Mouse (Mus musculus) heart, postnatal 4 days (tissue): Measurements from ENCODE around the gene Cdc34. TPM values are rescaled to one million over a fixed set of nuclear protein-coding genes. Genes with fewer than 3 reads are reported as not detected.

Experiments
- DNase-seq: peaks from one replicate; pipeline ENCODE4 v3.0.0; 2021
- total RNA-seq, 2 experiments: library from RNA; stranded (reverse); gene quantifications; 2 replicates each; pipeline ENCODE4 v1.2.3; 2021

Cdc34 gene
- total RNA-seq = 100 to 1,000 TPM; 134 to 145 TPM

DNA sequence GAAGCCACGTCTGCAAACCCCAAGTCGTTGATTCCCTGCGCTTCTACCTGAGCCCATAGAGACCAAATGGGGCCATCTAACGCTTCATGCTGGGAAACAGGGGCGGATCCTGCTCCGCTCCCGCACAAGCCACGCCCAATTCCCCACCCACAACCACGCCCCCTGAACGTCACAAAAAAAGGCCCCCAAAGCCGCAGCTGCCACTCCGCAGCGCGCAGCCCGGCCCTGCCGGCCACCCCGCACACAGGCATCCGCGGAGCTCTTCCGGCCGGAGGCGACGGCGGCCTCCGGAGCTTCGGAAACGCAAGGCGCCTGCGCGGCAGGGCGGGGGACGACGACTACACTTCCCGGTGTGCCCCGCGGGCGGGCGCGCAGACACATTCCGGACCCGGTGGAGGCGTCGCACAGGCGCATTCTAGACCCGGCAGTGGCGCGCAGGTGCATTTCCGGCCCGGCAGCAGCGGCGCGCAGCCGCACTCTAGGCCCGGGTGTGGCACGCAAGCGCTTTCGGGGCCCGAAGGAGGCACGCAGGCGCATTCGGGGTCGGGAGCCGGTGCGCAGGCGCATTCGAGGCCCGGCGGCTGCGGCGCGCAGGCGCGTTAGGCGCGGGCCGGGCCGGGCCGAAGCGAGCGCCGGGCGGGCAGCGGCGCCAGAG lies at the start of gene Cdc34:
Cdc34 (plus strand) TSS at position 605 of the 655 bp plus-strand sequence.
- peak; percentile 99 for DNase-seq

DNA sequence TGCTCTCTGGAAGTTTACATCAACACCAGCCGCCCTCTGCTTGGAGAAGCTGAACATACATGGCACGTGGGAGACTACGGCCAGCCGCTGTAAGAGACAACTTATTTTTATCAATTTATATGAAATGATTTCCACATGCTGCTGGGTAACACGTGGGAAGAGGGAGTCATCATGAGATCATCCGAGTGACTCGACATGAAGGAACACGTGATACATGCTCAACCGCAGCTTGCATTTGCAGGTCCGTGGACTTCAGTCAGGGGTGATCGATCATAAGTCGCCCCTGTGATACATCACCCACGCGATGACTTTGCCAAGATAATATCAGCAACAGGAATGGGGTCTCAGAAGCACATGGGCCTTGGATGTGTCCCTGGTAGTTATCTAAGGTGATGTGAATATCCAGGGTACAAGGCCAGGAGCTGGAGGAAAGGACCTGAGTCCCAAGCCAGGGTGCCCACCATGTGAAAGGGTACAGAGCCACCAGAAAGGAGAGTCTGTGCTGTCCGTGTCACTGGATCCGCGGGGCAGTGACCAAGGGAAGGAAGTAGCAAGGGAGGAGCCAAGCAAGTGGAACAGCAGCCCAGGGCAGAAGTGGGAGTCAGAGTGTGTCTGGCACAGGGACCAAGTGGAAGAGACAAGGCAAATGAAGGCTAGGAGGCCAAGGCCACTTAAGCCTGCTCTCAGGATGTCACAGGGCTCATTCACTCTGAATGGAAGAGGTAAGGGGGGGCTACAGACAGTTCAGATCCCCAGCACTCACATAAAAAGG lies 48.8 kb upstream of the Cdc34 start:
- no peak for DNase-seq

DNA sequence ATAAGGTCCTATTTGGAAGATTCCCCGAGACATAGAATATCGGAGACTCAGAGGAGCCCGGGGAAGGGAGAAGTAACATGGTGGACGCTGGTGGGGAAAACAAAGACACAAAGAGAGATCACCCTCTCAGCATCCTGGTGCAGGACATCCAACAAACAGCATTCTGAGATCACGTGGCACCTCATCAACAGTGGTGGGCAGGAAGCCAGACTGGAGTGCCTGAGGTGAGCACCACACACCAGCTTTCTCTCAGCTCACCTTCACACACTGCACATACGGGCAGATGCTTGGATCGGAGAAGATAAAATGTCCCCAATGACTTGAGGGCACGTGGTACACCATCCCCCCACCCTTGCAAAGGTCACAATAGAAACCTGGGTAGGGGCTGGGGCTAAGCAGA lies 45.7 kb upstream of the Cdc34 start:
- no peak for DNase-seq

DNA sequence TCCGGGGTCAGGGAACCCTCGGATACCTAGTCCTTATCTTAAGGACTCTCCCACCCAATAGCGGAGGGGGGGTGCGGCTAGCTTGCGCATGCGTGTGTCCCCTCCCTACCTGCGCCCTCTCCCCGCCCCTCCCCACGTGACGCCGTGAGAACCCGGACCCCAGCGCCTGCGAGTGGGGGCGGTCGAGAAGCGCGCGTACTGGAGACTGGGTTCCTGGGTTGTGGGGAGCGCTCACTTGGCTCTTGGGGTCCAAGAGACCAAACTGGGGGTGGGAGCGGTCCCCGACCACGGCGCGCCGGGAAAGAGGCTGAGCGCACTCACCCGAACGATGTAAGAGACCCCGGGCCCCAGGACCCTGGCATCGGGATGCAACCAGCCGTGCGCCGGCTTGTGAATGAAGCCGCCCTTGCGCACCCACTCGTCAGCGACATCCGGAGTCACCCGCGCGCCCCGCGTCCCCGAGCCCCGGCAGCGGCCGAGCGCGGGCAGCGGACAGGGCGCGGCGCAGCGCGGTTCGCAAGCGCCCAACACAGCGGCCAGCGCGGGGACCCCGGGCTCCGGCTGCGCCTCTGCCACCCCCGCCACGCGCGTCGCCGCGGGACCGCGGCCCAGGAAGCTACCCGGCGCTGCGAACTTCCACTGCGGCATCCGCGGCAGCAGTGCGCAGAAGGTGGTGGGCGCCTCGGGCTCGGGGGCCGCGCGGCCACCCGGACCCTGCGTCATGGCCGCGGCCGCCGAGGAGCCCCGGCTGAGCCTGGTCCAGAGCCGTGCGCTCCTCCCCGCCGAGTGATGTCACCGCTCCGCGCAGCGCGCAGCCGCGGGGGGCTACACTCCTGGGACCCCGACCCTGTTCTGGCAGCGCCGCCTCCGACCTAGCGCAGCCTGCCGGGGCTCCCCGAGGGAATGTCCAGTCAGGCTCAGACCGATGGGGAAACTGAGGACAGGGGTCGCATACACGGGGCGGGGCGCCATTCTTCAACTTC lies 44.6 kb upstream of the Cdc34 start, which contains the start of gene Shc2:
Shc2 (minus strand) TSS at position 791 of the 983 bp plus-strand sequence.
- DNase-seq = peak; percentile 41

DNA sequence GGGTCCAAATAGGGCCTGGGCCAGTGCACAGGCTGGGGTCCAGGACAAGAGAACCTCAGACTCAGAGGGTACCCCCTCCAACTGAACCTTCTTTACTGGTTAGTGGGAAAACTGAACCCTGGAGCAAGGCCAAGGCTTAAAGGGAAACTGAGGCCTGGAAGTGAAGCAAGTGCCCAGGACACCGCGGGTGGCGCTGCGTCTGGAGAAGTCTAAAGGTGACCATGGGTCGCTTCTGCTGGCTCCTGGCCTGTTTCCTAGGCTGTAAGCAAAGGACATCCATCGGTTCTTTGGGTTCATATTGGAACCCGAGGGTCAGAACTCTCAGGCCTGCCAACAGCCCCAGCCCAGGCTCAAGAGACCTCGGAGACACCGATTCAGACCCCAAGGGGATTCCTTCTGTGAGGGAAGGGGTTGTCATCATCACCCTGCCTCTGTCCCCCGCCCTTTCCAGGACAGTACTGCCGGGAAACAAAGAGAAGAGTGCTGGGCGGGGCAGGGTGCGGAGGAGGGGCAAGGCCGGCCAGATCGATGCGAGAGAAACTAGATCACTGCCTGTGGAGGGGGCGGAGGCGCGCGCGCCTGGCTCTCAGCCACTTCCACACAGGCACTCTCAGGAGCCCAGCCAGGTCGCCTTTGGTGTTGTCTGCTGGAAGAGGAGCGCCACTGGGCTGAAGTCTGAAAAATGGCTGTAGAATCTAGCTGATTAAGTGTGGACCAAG lies 43.4 kb upstream of the Cdc34 start:
- peak; percentile 40 for DNase-seq

DNA sequence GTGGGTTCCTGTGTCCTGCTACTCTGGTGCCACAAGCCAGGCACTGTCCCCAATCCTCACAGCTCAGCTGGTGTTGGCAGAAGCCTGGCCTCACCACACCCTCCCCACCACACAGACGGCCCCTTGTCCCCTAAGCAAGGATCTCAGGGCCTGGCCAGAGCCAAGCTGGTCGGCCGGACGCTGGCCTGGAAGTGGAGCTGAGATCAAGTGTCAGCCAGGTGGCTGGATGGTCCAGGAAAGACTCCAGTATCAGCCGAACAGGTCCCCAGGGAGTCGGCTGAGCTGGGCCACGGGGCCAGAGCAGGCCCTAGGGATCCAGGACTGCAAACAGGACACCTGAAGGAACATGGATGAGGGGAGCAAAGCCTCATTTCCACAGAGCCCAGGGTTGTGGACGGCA lies 36.3 kb upstream of the Cdc34 start, which contains the start of gene Odf3l2:
Odf3l2 (minus strand) TSS at position 28 of the 400 bp plus-strand sequence.
- DNase-seq = no peak

DNA sequence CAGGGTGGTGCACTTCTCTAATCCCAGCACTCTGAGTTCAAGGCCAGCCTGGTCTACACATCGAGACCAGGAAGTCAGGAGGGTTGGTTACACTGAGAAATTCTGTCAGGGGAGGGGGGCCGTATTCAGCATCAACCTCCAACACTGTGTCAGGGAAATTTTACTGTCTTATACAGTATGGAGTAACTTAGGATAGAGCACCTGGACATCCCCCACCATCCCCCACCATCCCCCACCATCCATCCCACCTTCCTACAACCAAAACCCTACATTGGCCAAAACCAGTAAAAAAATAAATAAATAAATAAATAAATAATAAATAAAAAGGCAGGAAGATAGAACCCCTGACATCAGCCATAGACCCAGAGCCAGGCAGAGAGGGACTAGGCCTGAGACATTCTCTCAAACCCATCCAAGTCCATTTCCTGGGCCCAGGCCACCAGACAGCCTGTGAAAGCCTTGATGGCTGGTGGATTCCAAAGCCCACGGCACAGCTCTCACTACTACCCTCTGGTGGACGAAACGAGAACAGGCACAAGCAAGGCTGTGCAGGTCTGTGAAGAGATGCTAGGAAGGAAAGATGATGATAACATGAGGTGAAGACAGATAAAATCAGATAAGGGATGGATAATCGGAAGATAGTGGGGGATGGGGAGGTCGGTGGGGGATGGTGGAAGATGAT lies 32.8 kb upstream of the Cdc34 start:
- peak; percentile 86 for DNase-seq

DNA sequence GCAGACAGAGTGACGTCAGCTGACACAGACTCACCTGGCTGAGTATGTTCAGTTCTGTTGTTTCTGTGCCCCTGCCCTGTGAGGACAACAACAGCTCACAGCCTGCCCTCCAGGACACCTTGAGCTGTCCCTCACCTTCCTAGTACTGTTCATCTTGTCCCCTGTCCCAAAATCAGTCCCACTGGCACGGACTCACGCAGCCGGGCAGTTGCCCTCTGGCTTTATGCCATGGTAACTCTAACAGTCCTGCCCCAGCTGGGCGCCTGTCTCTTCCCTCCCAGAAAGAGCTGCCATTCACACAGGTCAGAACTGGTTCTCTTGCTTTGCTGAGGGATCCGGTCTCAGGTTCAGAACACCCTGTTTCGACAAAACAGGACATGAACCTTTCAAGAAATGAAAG lies 29.2 kb upstream of the Cdc34 start:
- DNase-seq = no peak

DNA sequence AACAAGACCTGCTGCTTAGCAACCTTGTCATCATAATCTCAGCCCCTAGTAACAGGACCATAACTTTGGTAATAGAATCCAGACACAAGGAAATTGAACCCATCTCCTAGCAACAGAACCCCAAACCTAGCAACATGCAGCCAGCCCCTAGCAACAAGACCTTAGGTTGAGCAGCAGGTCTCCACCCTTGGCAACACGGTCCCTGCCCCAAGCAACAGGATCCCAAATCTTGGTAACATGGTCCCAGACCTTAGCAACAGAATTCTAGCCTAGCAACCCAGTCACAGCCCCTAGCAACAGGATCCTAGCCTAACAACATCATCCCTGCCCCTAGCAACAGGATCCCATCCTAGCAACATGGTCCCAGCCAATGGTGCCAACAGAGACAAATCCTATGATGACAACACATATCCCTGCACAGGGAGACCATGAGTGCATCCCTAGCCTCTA lies 27.0 kb upstream of the Cdc34 start:
- no peak for DNase-seq

DNA sequence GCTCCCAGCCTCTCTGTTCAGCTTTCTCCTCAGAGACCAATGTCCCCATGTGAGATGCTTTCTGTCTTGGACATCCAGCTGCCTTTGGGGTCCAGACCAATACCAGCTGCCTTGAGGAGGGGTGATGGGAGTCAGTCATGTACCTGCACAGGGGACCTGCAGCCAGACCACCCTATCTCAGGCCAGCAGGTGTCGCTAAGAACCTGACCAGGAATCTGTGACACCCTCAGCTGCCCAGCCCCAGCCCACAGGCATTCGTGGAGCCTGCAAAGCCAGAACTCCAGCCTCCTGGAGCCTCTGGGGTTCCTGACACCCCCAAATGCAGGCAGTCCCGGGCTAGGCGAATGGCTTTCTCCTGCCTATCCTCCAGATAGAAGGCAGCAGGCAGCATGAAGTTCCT lies 23.2 kb upstream of the Cdc34 start:
- peak; percentile 36 for DNase-seq

DNA sequence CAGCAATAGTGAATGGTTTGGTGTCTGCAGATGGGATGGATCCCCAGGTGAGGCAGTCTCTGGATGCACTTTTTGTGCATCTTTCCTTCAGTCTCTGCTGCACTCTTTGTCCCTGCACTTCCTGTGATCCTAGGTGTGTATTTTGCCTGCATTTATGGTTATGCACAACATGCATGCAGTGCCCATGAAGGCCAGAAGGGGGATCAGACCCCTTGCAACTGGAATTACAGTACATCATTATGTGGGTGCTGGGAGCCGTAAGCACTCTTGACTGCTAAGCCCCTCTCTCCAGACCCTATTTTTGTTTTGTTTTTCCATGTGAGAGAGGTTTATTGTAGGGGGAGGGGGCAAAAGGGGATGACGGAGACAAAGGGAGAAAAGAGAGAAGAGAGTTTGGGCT lies 21.7 kb upstream of the Cdc34 start:
- no peak for DNase-seq

DNA sequence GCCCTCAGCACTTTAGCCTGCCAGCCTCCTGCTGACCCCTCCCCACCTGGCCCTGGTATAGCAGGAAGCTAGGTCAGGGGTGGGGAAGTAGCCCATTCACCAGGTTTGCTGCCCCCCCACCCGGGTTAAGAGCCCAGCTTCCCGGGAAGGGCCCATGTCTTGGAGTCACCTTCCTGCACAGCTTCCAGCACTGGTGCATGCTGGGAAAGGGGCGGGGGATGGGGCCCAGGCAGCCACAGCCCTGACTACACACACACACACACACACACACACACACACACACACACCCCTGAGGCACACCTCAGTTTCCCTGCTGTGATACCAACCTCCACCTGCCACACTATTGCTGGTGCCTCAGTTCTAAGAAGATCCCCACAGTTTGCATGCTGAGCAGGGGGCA lies 20.1 kb upstream of the Cdc34 start:
- DNase-seq = no peak

DNA sequence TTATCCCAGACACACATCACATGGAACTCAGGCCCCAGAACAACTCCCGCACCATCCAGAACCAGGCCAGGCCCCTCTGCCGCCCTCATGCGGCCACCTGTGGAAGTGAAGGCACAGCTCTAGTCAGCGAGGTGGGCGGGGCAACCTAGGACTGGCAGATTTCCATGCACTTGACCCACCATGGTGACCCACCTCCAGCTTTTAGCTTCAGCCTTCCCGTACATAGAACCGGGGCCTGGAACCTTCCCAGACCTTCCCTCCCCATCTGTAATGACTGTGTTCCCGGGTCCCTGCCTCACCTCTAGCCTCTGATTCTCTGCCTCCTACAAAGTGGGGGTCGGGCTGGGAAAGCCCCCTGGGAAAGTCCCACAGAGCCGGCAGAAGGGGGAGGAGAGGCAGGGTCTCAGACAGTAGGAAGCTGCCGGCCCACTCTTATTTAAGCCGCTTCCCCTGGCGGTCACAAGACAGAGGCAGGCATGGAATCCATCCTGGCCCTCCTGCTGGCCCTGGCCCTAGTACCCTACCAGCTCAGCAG lies 17.8 kb upstream of the Cdc34 start, which contains the start of gene Madcam1:
Madcam1 (plus strand) TSS at position 429 of the 535 bp plus-strand sequence.
- DNase-seq = peak; percentile 80

DNA sequence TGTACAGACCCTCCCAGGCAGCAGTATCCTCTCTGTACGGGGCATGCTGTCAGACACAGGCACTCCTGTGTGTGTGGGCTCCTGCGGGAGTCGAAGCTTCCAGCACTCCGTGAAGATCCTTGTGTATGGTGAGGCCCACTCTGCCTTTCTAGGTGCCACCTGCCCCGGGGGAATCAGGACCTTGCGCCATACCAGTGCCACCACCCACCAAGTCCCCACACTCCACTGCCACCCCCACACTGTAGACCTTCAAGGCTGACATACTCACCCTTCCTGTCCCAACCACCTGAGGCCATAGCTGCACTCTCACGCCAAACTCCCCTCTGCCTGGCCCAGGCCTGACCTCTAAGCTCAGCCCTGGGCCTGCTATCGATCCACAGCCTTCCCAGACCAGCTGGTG lies 16.9 kb upstream of the Cdc34 start:
- DNase-seq = no peak

DNA sequence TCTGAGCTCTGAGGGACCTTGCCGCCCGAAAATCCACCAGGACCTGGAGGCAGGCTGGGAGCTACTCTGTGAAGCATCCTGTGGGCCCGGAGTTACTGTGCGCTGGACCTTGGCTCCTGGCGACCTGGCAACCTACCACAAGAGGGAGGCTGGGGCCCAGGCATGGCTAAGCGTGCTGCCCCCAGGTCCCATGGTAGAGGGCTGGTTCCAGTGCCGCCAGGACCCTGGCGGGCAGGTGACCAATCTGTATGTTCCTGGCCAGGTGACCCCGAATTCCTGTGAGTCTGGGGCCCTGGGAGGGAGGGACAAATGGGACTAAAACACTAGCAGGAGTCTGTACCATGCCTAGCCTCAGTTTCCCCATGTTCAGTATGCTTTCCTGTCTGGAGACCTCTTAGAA lies 15.5 kb upstream of the Cdc34 start:
- no peak for DNase-seq

DNA sequence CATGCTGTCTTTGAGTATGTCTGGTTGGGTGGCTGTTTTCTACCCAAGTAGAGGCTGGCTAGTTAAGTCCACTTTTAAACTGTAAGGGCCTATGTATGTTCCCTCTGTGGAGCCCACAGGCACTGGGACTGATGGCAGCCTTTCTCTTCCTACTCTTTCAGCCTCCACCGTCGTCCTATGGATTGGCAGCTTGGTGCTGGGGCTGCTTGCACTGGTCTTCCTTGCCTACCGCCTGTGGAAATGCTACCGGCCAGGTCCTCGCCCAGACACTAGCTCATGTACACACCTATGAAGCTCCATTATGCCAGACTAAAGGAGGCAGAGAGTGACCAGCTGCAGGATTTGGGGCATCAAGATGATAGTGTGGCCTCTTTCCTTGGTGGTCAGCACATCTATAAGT lies 13.9 kb upstream of the Cdc34 start:
- DNase-seq = no peak

DNA sequence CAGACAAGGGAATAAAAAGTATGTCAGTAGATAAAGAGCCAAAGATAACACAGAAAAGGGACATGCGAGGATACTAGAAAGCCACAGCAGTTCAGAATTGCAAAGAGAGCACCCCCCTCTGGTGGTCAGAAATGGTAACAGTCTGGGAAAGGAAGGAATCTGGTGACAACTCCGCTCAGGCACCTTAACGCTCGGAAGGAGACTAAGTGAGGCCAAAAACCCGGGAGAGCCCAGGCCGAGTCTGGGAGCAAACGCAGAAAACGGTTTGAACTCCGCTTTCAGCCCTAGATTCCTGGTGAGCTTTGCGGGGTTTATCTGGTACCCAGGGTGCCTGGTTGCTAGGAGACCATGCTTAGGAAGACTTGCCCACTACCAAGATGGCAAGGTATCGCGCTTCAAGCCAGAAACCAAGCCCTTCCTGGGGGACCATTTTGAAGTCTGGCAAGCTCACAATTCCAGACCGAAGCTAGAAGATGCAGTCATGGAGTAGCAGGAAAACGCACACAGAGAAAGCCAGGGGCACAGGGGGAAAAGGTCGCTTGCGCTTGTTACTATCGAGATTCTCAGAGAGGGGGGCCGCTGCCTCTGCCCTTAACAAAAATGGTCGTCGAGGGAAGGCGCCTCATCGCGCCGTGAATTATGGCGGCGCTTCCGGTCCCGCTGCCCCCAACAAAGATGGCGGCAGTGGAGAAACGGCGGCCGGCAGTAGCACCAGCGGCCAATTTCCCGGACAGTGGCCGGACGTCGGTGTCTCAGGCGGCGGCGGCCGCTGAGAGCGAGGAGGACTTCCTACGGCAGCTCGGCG lies 13.0 kb upstream of the Cdc34 start, which contains the start of gene Tpgs1:
Tpgs1 (plus strand) TSS at position 599 of the 805 bp plus-strand sequence.
- DNase-seq = peak; percentile 91

DNA sequence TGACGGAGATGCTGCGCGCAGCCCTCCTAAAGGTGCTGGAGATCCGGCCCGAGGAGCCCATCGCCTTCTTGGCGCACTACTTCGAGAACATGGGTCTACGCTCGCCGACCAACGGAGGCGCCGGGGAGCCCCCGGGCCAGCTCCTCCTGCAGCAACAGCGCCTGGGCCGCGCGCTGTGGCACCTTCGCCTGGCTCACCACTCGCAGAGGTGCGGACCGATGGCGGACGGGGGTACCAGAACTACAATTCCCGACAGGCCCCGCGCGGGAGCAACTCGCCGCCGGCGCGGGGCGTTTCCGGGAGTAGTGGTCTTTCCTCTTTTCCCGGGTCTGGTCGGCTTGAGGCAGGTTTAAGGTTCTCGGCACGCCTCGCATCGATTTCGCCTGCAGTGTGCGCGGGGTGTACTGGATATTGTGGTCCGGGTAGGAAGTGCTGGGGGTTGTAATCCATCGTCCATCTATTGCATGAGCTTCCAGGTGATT lies 12.4 kb upstream of the Cdc34 start:
- peak; percentile 72 for DNase-seq

DNA sequence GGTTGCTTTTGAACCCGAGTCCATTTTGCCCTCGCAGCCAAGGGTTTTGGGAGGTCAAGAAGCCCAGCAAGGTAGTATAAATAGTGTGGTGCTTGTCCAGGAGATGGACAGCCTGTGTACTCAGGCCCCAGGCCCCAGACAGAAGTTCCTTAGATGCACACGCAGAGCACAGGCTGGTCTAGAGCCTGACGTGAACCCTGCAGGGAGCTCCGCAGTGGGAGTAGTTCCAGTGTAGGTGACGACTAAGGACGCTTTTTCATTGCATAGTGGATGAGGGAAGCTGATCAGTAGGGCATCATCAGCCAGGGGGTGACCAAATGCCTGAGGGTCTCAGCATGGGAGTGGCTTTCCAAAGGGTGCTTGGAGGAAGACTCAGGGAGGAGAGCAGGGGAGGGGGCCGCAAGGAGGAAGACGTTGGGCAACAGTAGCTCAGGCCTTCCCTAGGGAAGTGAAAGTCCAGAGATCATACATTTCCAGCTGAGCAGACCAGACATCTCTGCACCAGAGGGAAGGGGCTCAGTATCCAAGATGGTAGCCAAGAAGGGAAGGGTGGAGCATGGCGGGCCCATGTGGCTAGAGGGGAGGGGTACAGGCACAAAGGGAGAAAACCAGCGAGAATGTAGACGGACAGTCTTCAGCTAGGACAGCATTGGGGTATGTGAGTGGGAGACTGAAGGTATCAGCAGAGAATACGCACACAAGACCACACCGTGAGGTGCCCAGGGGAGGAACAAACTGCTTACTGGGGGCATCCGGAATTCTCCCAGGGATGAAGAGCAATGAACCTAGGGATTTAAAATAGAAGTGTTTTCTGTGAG lies 11.7 kb upstream of the Cdc34 start:
- DNase-seq = no peak
